Mouse (Mus musculus): ENCODE measurements at regions not wholly inside any gene's neighbourhood (a gene's known extent, or its start where the extent isn't known, plus 50 kb on each side); places are given as distances from the start of the nearest gene placed in this dataset.

GRCm38 (mm10) chr1:73857497-73857896 lies 266.8 kb downstream of the Tns1 start:
- DNase-seq: no peak

- DNase-seq: no peak
Observed at GRCm38 (mm10) chr1:73856811-73857210, 267.4 kb downstream of the Tns1 start.

- no peak for DNase-seq
Observed at GRCm38 (mm10) chr1:73855306-73855705, 268.9 kb downstream of the Tns1 start.

- peak in 1 of 2 experiments; percentile 44 for DNase-seq
Observed at GRCm38 (mm10) chr1:73853851-73854250, 270.4 kb downstream of the Tns1 start.

GRCm38 (mm10) chr1:73850173-73851014 lies 273.9 kb downstream of the Tns1 start:
- DNase-seq: no peak

GRCm38 (mm10) chr1:73848370-73848769 lies 275.9 kb downstream of the Tns1 start:
- DNase-seq: peak; percentile 21 to 36

GRCm38 (mm10) chr1:73847126-73847525 lies 277.1 kb downstream of the Tns1 start:
- DNase-seq: no peak

GRCm38 (mm10) chr1:73845115-73845514 lies 279.1 kb downstream of the Tns1 start:
- no peak for DNase-seq

- no peak for DNase-seq
Observed at GRCm38 (mm10) chr1:73844574-73844973, 279.7 kb downstream of the Tns1 start.

GRCm38 (mm10) chr1:73839351-73839750 lies 284.9 kb downstream of the Tns1 start:
- no peak for DNase-seq

- DNase-seq: no peak
Observed at GRCm38 (mm10) chr1:73836680-73837079, 287.6 kb downstream of the Tns1 start.

- no peak for DNase-seq
Observed at GRCm38 (mm10) chr1:73834566-73834965, 289.7 kb downstream of the Tns1 start.

- no peak for DNase-seq
Observed at GRCm38 (mm10) chr1:73830486-73831132, 293.6 kb downstream of the Tns1 start.

GRCm38 (mm10) chr1:73828996-73829395 lies 295.3 kb downstream of the Tns1 start:
- peak; percentile 44 to 67 for DNase-seq

- peak; percentile 79 to 89 for DNase-seq
Observed at GRCm38 (mm10) chr1:73826243-73826930, 297.9 kb downstream of the Tns1 start.

GRCm38 (mm10) chr1:73824406-73825184 lies 299.7 kb downstream of the Tns1 start:
- DNase-seq: peak; percentile 49 to 84

- DNase-seq: no peak
Observed at GRCm38 (mm10) chr1:73823726-73824125, 300.5 kb downstream of the Tns1 start.

- DNase-seq: peak in 1 of 2 experiments; percentile 66
Observed at GRCm38 (mm10) chr1:73822616-73823015, 301.6 kb downstream of the Tns1 start.

GRCm38 (mm10) chr1:73820701-73821100 lies 303.5 kb downstream of the Tns1 start:
- peak in 1 of 2 experiments; percentile 51 for DNase-seq

- DNase-seq: no peak
Observed at GRCm38 (mm10) chr1:73807206-73807605, 317.0 kb downstream of the Tns1 start.

GRCm38 (mm10) chr1:73805156-73805555 lies 319.1 kb downstream of the Tns1 start:
- DNase-seq: peak; percentile 68 to 85

GRCm38 (mm10) chr1:73799996-73800395 lies 324.3 kb downstream of the Tns1 start:
- no peak for DNase-seq

- peak; percentile 11 to 27 for DNase-seq
Observed at GRCm38 (mm10) chr1:73799246-73799645, 325.0 kb downstream of the Tns1 start.
